8 mouse cellular contexts compared by ENCODE assay signal in genomic region chrX:7762921-7763197, GRCm38 (mm10). TPM values are rescaled to one million over a fixed set of nuclear protein-coding genes. Genes with fewer than 3 reads are reported as not detected.
DNase-seq lines count a peak whose midpoint lies in the region; ATAC-seq and TF ChIP-seq lines count a peak whose summit lies in the region.

No protein-coding gene starts in this region.

- H3K9me3 ChIP-seq in limb, embryonic 14.5 days (ENCODE audit: control insufficient read depth, low read length), result no peaks in the 10 kb centered on the region
- no peaks in the 10 kb centered on the region for H3K9me3 ChIP-seq in stomach, embryonic 16.5 days (replicated peaks; ENCODE audit: control insufficient read depth, low read length)

- no peaks in the 10 kb centered on the region for H3K27me3 ChIP-seq in spleen, adult 2 months (ENCODE audit: control insufficient read depth, insufficient read depth, low read length)
- no peaks in the 10 kb centered on the region for H3K27me3 ChIP-seq in limb, embryonic 14.5 days (ENCODE audit: control insufficient read depth, insufficient read depth, low read length)
- no peaks in the 10 kb centered on the region for H3K27me3 ChIP-seq in stomach, embryonic 16.5 days (ENCODE audit: control insufficient read depth, insufficient read depth, low read length)

- H3K27ac ChIP-seq in spleen, adult 2 months (ENCODE audit: insufficient read depth, low read length), result peak overlapping the region; percentile 82
- H3K27ac ChIP-seq in limb, embryonic 14.5 days (replicated peaks; ENCODE audit: low read depth, low read length), result 0 out of 2 replicates have a peak overlapping the region, but pooled peaks have one; percentile 26
- H3K27ac ChIP-seq in stomach, embryonic 16.5 days (ENCODE audit: low read length), result peak overlapping the region; percentile 73

- DNase-seq in frontal cortex, adult 2 months (ENCODE audit: extremely low spot score in 1 of 2, low spot score in 1 of 2), result no peak
- DNase-seq in spleen, adult 2 months (ENCODE audit: low read depth in 1 of 2, low spot score in 2 of 2), result no peak
- no peak for DNase-seq in spleen, postnatal 10 days (ENCODE audit: low spot score in 2 of 2)
- no peak for DNase-seq in limb, embryonic 14.5 days (ENCODE audit: low spot score)
- no peak for DNase-seq in ovary, adult 18-20 months (ENCODE audit: low spot score)
- no peak for DNase-seq in B cell, adult 2 months

- H3K4me3 ChIP-seq in spleen, adult 2 months (ENCODE audit: extremely low read depth, insufficient read depth, insufficient read length), result peak overlapping the region; percentile 86
- H3K4me3 ChIP-seq in limb, embryonic 14.5 days (replicated peaks; ENCODE audit: low read length), result peak overlapping the region; percentile 59
- peak overlapping the region; percentile 70 for H3K4me3 ChIP-seq in stomach, embryonic 16.5 days (replicated peaks; ENCODE audit: low read length)

- H3K4me1 ChIP-seq in spleen, adult 2 months (ENCODE audit: control insufficient read depth, insufficient read depth, insufficient read length), result peaks cover 2% of the 10 kb centered on the region; the same call in 1 of the 2 replicates
- H3K4me1 ChIP-seq in limb, embryonic 14.5 days (ENCODE audit: control insufficient read depth, insufficient read depth, low read length), result no peaks in the 10 kb centered on the region
- H3K4me1 ChIP-seq in stomach, embryonic 16.5 days (ENCODE audit: control insufficient read depth, insufficient read depth, low read length), result peaks cover 19% of the 10 kb centered on the region; the same call in 1 of the 2 replicates

- ATAC-seq in frontal cortex, adult (ENCODE audit: low TSS enrichment), result 0 out of 2 replicates have a peak, but pooled peaks have one; percentile 2
- ATAC-seq in limb, embryonic 14.5 days (ENCODE audit: low FRiP score, low read depth), result no peak
- peak; percentile 5; the same call in 1 of the 2 replicates for ATAC-seq in stomach, embryonic 16.5 days (ENCODE audit: insufficient read depth, low FRiP score)

- 14% methylated on average over 15 of the region's 21 CpGs for WGBS in spleen, adult 2 months
- WGBS in limb, embryonic 14.5 days, result 17% methylated on average over 6 of the region's 21 CpGs
- 6% methylated on average over 21 of the region's 21 CpGs for WGBS in stomach, embryonic 16.5 days

- peak overlapping the region; percentile 67 for H3K9ac ChIP-seq in limb, embryonic 14.5 days (ENCODE audit: low read depth, low read length, severe bottlenecking)
- H3K9ac ChIP-seq in stomach, embryonic 16.5 days (ENCODE audit: low read length), result peak overlapping the region; percentile 81

- peaks cover 9% of the 10 kb centered on the region for H3K36me3 ChIP-seq in spleen, adult 2 months (ENCODE audit: control insufficient read depth, insufficient read depth, low read length)
- H3K36me3 ChIP-seq in limb, embryonic 14.5 days (ENCODE audit: control insufficient read depth, insufficient read depth, low read length), result peaks cover 17% of the 10 kb centered on the region
- H3K36me3 ChIP-seq in stomach, embryonic 16.5 days (ENCODE audit: control insufficient read depth, insufficient read depth, low read length), result peaks cover 5% of the 10 kb centered on the region; the same call in 1 of the 2 replicates

- no peak for TF ChIP-seq POLR2A in spleen, adult 2 months (IDR thresholded peaks at IDR 0.05; ENCODE audit: low read depth, low read length)
- no peak for TF ChIP-seq POLR2A in limb, embryonic 14.5 days (IDR thresholded peaks at IDR 0.05; ENCODE audit: borderline replicate concordance, extremely low read depth, insufficient read depth, insufficient read length)

- no peak for TF ChIP-seq CTCF in spleen, adult 2 months (IDR thresholded peaks at IDR 0.05; ENCODE audit: extremely low read depth, insufficient read depth, insufficient read length, insufficient replicate concordance)

- H3K4me2 ChIP-seq in limb, embryonic 14.5 days (replicated peaks; ENCODE audit: low read depth, low read length, severe bottlenecking), result peak overlapping the region; percentile 55
- H3K4me2 ChIP-seq in stomach, embryonic 16.5 days (ENCODE audit: low read depth, low read length), result peak overlapping the region; percentile 61

RNA-seq across cellular contexts. Expression of gene Tfe3, which starts 0.5 kb away (rescaled TPM):
- polyA plus RNA-seq in frontal cortex, adult 2 months (2012; rRNA removed), result 23.8 and 25.1 TPM in 2 replicates
- polyA plus RNA-seq in spleen, adult 2 months (2012; rRNA removed), result 23.3 and 24.6 TPM in 2 replicates
- 24.4 and 25.3 TPM in 2 replicates for polyA plus RNA-seq in limb, embryonic 14.5 days (2012; rRNA removed)
- polyA plus RNA-seq in limb, embryonic 14.5 days (2014; fragmentation: Nextera tagmentation; extraction: Ambion mirVana), result 22.1 and 22.2 TPM in 2 replicates
- 21.7 and 25.2 TPM in 2 replicates for polyA plus RNA-seq in stomach, embryonic 16.5 days (2015; fragmentation: Nextera tagmentation; extraction: Ambion mirVana)

RNA-seq across cellular contexts. Expression of gene Ccdc120, which starts 12.2 kb away (rescaled TPM):
- polyA plus RNA-seq in frontal cortex, adult 2 months (2012; rRNA removed), result 23.7 and 25.4 TPM in 2 replicates
- 1.6 and 1.7 TPM in 2 replicates for polyA plus RNA-seq in spleen, adult 2 months (2012; rRNA removed)
- 25.7 and 38.6 TPM in 2 replicates for polyA plus RNA-seq in limb, embryonic 14.5 days (2012; rRNA removed)
- 14.9 and 16.0 TPM in 2 replicates for polyA plus RNA-seq in limb, embryonic 14.5 days (2014; fragmentation: Nextera tagmentation; extraction: Ambion mirVana)
- polyA plus RNA-seq in stomach, embryonic 16.5 days (2015; fragmentation: Nextera tagmentation; extraction: Ambion mirVana), result 17.9 and 18.2 TPM in 2 replicates

RNA-seq across cellular contexts. Expression of gene Gripap1, which starts 26.7 kb away (rescaled TPM):
- 112 and 118 TPM in 2 replicates for polyA plus RNA-seq in frontal cortex, adult 2 months (2012; rRNA removed)
- polyA plus RNA-seq in spleen, adult 2 months (2012; rRNA removed), result 53.3 and 53.9 TPM in 2 replicates
- polyA plus RNA-seq in limb, embryonic 14.5 days (2012; rRNA removed), result 60.2 and 63.0 TPM in 2 replicates
- polyA plus RNA-seq in limb, embryonic 14.5 days (2014; fragmentation: Nextera tagmentation; extraction: Ambion mirVana), result 31.9 and 32.9 TPM in 2 replicates
- 42.4 and 47.8 TPM in 2 replicates for polyA plus RNA-seq in stomach, embryonic 16.5 days (2015; fragmentation: Nextera tagmentation; extraction: Ambion mirVana)

RNA-seq across cellular contexts. Expression of gene Praf2, which starts 34.6 kb away (rescaled TPM):
- polyA plus RNA-seq in frontal cortex, adult 2 months (2012; rRNA removed), result 118 and 124 TPM in 2 replicates
- 26.0 and 33.7 TPM in 2 replicates for polyA plus RNA-seq in spleen, adult 2 months (2012; rRNA removed)
- polyA plus RNA-seq in limb, embryonic 14.5 days (2012; rRNA removed), result 83.7 and 91.1 TPM in 2 replicates
- 89.4 and 92.0 TPM in 2 replicates for polyA plus RNA-seq in limb, embryonic 14.5 days (2014; fragmentation: Nextera tagmentation; extraction: Ambion mirVana)
- polyA plus RNA-seq in stomach, embryonic 16.5 days (2015; fragmentation: Nextera tagmentation; extraction: Ambion mirVana), result 59.4 and 63.1 TPM in 2 replicates

RNA-seq across cellular contexts. Expression of gene Gm45208, which starts 40.8 kb away (rescaled TPM):
- polyA plus RNA-seq in frontal cortex, adult 2 months (2012; rRNA removed), result 0.18 and 0.55 TPM in 2 replicates
- 0.13 and 0.75 TPM in 2 replicates for polyA plus RNA-seq in spleen, adult 2 months (2012; rRNA removed)
- 0.50 and 0.85 TPM in 2 replicates for polyA plus RNA-seq in limb, embryonic 14.5 days (2012; rRNA removed)
- 0.43 and 0.48 TPM in 2 replicates for polyA plus RNA-seq in limb, embryonic 14.5 days (2014; fragmentation: Nextera tagmentation; extraction: Ambion mirVana)
- not detected in 2 replicates for polyA plus RNA-seq in stomach, embryonic 16.5 days (2015; fragmentation: Nextera tagmentation; extraction: Ambion mirVana)

Comparison
In these comparisons a context has a peak if more than half of its experiments do, and no peak if none do; other contexts are left out.
1. H3K27ac ChIP-seq: peak in every context shown above with its lines; median percentile 82 in spleen, adult 2 months; 73 in stomach, embryonic 16.5 days; 26 in limb, embryonic 14.5 days.